Mouse (Mus musculus): ENCODE measurements at regions not wholly inside any gene's neighbourhood (a gene's known extent, or its start where the extent isn't known, plus 50 kb on each side); places are given as distances from the start of the nearest gene placed in this dataset.

- DNase-seq (ENCODE audit: low read depth, low spot score) = no peak
Measured at GRCm38 (mm10) chr15:56158726-56159125, 1318.7 kb downstream of the Slc22a22 start.

- peak; percentile 23 for DNase-seq (ENCODE audit: low read depth, low spot score)
Measured at GRCm38 (mm10) chr15:56139451-56139850, 1338.0 kb downstream of the Slc22a22 start.

GRCm38 (mm10) chr15:56136420-56136970 lies 1340.9 kb downstream of the Slc22a22 start:
- DNase-seq (ENCODE audit: low read depth, low spot score) = no peak

- no peak for DNase-seq (ENCODE audit: low read depth, low spot score)
Measured at GRCm38 (mm10) chr15:56128029-56128428, 1349.4 kb downstream of the Slc22a22 start.

- no peak for DNase-seq (ENCODE audit: low read depth, low spot score)
Measured at GRCm38 (mm10) chr15:56119287-56120065, 1357.9 kb downstream of the Slc22a22 start.

- peak; percentile 10 for DNase-seq (ENCODE audit: low read depth, low spot score)
Measured at GRCm38 (mm10) chr15:56108313-56108712, 1369.1 kb downstream of the Slc22a22 start.

- DNase-seq (ENCODE audit: low read depth, low spot score) = no peak
Measured at GRCm38 (mm10) chr15:56107719-56108118, 1369.7 kb downstream of the Slc22a22 start.

- no peak for DNase-seq (ENCODE audit: low read depth, low spot score)
Measured at GRCm38 (mm10) chr15:56100133-56100735, 1377.2 kb downstream of the Slc22a22 start.

GRCm38 (mm10) chr15:56077838-56078567 lies 1399.4 kb downstream of the Slc22a22 start:
- DNase-seq (ENCODE audit: low read depth, low spot score) = no peak

GRCm38 (mm10) chr15:56077081-56077480 lies 1400.3 kb downstream of the Slc22a22 start:
- no peak for DNase-seq (ENCODE audit: low read depth, low spot score)

GRCm38 (mm10) chr15:56076680-56077079 lies 1400.7 kb downstream of the Slc22a22 start:
- DNase-seq (ENCODE audit: low read depth, low spot score) = no peak

GRCm38 (mm10) chr15:56069511-56069910 lies 1407.9 kb downstream of the Slc22a22 start:
- no peak for DNase-seq (ENCODE audit: low read depth, low spot score)

GRCm38 (mm10) chr15:56067214-56067613 lies 1410.2 kb downstream of the Slc22a22 start:
- no peak for DNase-seq (ENCODE audit: low read depth, low spot score)

- DNase-seq (ENCODE audit: low read depth, low spot score) = no peak
Measured at GRCm38 (mm10) chr15:56066540-56066939, 1410.9 kb downstream of the Slc22a22 start.

- DNase-seq (ENCODE audit: low read depth, low spot score) = peak; percentile 35
Measured at GRCm38 (mm10) chr15:56065872-56066534, 1411.4 kb downstream of the Slc22a22 start.

- DNase-seq (ENCODE audit: low read depth, low spot score) = no peak
Measured at GRCm38 (mm10) chr15:56062576-56062975, 1414.8 kb downstream of the Slc22a22 start.

- DNase-seq (ENCODE audit: low read depth, low spot score) = no peak
Measured at GRCm38 (mm10) chr15:56061326-56061725, 1416.1 kb downstream of the Slc22a22 start.

GRCm38 (mm10) chr15:56050716-56051115 lies 1426.7 kb downstream of the Slc22a22 start:
- DNase-seq (ENCODE audit: low read depth, low spot score) = no peak

GRCm38 (mm10) chr15:56047832-56048231 lies 1429.6 kb downstream of the Slc22a22 start:
- DNase-seq (ENCODE audit: low read depth, low spot score) = no peak

- DNase-seq (ENCODE audit: low read depth, low spot score) = peak; percentile 24
Measured at GRCm38 (mm10) chr15:56046679-56047532, 1430.5 kb downstream of the Slc22a22 start.

All from telencephalon, adult 2 months (tissue).